In genomic region chr9:100535618-100536262, GRCm38 (mm10) we compare ENCODE assay signal across 24 mouse cellular contexts. TPM values are rescaled to one million over a fixed set of nuclear protein-coding genes. Genes with fewer than 3 reads are reported as not detected.
DNase-seq lines count a peak whose midpoint lies in the region; ATAC-seq and TF ChIP-seq lines count a peak whose summit lies in the region.
"Had no signal": no experiment of that assay in that cellular context is flagged by ENCODE, and none has a peak within 500 bp of the region (broad histone marks: within the 10 kb centered on the region; RNA-seq: fewer than 3 reads in every experiment).

No protein-coding gene starts in this region.

- no peak for TF ChIP-seq EP300 in liver, postnatal 0 days (IDR thresholded peaks at IDR 0.05; ENCODE audit: low read depth)
- TF ChIP-seq EP300 in MEL (IDR thresholded peaks at IDR 0.05; ENCODE audit: low read depth in 1 of 2, low read length in 2 of 2): no peak

- TF ChIP-seq POLR2A in MEL (IDR thresholded peaks at IDR 0.05; ENCODE audit: control insufficient read depth in 1 of 2, insufficient read depth in 1 of 2, low read depth in 1 of 2, low read length in 2 of 2, poor library complexity in 1 of 2): no peak

- DNase-seq in liver, embryonic 11.5 days (ENCODE audit: low spot score): no peak
- no peak for DNase-seq in liver, postnatal 0 days
- no peak for DNase-seq in MEL (ENCODE audit: low read depth, low spot score)
- DNase-seq in brain, adult 2 months (ENCODE audit: low read depth, low spot score): peak; percentile 59
- DNase-seq in layer of hippocampus, postnatal 36 days: no peak
- no peak for DNase-seq in cerebellum, adult 9-11 months
- DNase-seq: adrenal gland, postnatal 36 days; cerebellum, adult 8-10 months; gastrocnemius, postnatal 14 days; kidney, postnatal 4 days; layer of hippocampus, adult 9-11 months; thymus, postnatal 25 days had no signal

- 78% methylated on average over 2 of the region's 2 CpGs for WGBS in liver, embryonic 11.5 days
- 63% methylated on average over 2 of the region's 2 CpGs for WGBS in liver, postnatal 0 days (ENCODE audit: insufficient replicate concordance)
- 42% methylated on average over 2 of the region's 2 CpGs for WGBS in liver, embryonic 16.5 days (ENCODE audit: insufficient replicate concordance)

- no peak overlapping the region for H3K4me3 ChIP-seq in liver, embryonic 11.5 days (ENCODE audit: low read depth, low read length)
- H3K4me3 ChIP-seq in liver, postnatal 0 days (ENCODE audit: low read depth, low read length): no peak overlapping the region
- no peak overlapping the region for H3K4me3 ChIP-seq in MEL (ENCODE audit: control insufficient read depth in 1 of 2, insufficient read depth in 1 of 2, low read depth in 2 of 2, low read length in 2 of 2)
- no peak overlapping the region for H3K4me3 ChIP-seq in liver, embryonic 16.5 days (ENCODE audit: low read depth, low read length)
- H3K4me3 ChIP-seq: heart, embryonic 15.5 days; kidney, embryonic 15.5 days; limb, embryonic 12.5 days; midbrain, embryonic 12.5 days; myocyte; neural tube, embryonic 15.5 days had no signal

- peaks cover 12% of the 10 kb centered on the region for H3K4me1 ChIP-seq in liver, embryonic 11.5 days (replicated peaks; ENCODE audit: control insufficient read depth, insufficient read depth, low read length)
- no peaks in the 10 kb centered on the region for H3K4me1 ChIP-seq in liver, postnatal 0 days (ENCODE audit: insufficient read depth)
- peaks cover 16 to 23% of the 10 kb centered on the region in 2 experiments for H3K4me1 ChIP-seq in MEL (ENCODE audit: control insufficient read depth in 1 of 2, insufficient read depth in 2 of 2, low read length in 2 of 2)
- peaks cover 21% of the 10 kb centered on the region for H3K4me1 ChIP-seq in liver, embryonic 16.5 days (ENCODE audit: control insufficient read depth, low read depth, low read length)
- H3K4me1 ChIP-seq: limb, embryonic 12.5 days; midbrain, embryonic 12.5 days had no signal

- H3K36me3 ChIP-seq in liver, embryonic 11.5 days (ENCODE audit: control insufficient read depth, insufficient read depth, low read length): no peaks in the 10 kb centered on the region
- no peaks in the 10 kb centered on the region for H3K36me3 ChIP-seq in liver, postnatal 0 days (replicated peaks; ENCODE audit: insufficient read depth, low read length)
- H3K36me3 ChIP-seq in MEL (ENCODE audit: control insufficient read depth in 1 of 2, insufficient read depth in 2 of 2, low read length in 2 of 2): peaks cover 0 to 27% of the 10 kb centered on the region in 2 experiments; a peak in 2 of 4 replicates
- H3K36me3 ChIP-seq in liver, embryonic 16.5 days (ENCODE audit: control insufficient read depth, insufficient read depth): no peaks in the 10 kb centered on the region
- H3K36me3 ChIP-seq: heart, embryonic 15.5 days; kidney, embryonic 15.5 days; midbrain, embryonic 12.5 days; neural tube, embryonic 15.5 days had no signal

- no peak for TF ChIP-seq RAD21 in MEL (IDR thresholded peaks at IDR 0.05; ENCODE audit: low read depth, low read length)

- no peak overlapping the region for H3K27ac ChIP-seq in liver, embryonic 11.5 days (ENCODE audit: low read depth, low read length)
- H3K27ac ChIP-seq in liver, postnatal 0 days (ENCODE audit: low read depth): no peak overlapping the region
- H3K27ac ChIP-seq in MEL (ENCODE audit: control insufficient read depth, low read depth, low read length): no peak overlapping the region
- H3K27ac ChIP-seq in liver, embryonic 16.5 days (ENCODE audit: low read length): no peak overlapping the region
- H3K27ac ChIP-seq: heart, embryonic 15.5 days; hindbrain, postnatal 0 days; kidney, embryonic 15.5 days; limb, embryonic 12.5 days; macrophage; midbrain, embryonic 12.5 days; neural tube, embryonic 15.5 days had no signal

- H3K9me3 ChIP-seq in liver, embryonic 11.5 days (ENCODE audit: control insufficient read depth, low read length): no peaks in the 10 kb centered on the region
- no peaks in the 10 kb centered on the region for H3K9me3 ChIP-seq in liver, postnatal 0 days (ENCODE audit: low read length)
- H3K9me3 ChIP-seq in MEL (replicated peaks; ENCODE audit: insufficient read depth, low read length): no peaks in the 10 kb centered on the region
- H3K9me3 ChIP-seq in liver, embryonic 16.5 days (replicated peaks; ENCODE audit: control insufficient read depth, low read length): no peaks in the 10 kb centered on the region
- H3K9me3 ChIP-seq: heart, embryonic 15.5 days; kidney, embryonic 15.5 days; limb, embryonic 12.5 days; midbrain, embryonic 12.5 days; neural tube, embryonic 15.5 days had no signal

- TF ChIP-seq CTCF in liver, postnatal 0 days (IDR thresholded peaks at IDR 0.05; ENCODE audit: low read depth): no peak
- no peak for TF ChIP-seq CTCF in MEL (IDR thresholded peaks at IDR 0.05 in 2 of 3, conservative IDR thresholded peaks at IDR 0.05 in 1 of 3; ENCODE audit: control insufficient read depth in 1 of 3, insufficient read depth in 1 of 3, low read depth in 2 of 3, low read length in 3 of 3, poor library complexity in 1 of 3, severe bottlenecking in 1 of 3)

- peak; percentile 63 for ATAC-seq in liver, embryonic 11.5 days (replicated peaks; ENCODE audit: low FRiP score)
- no peak for ATAC-seq in liver, postnatal 0 days
- peak; percentile 63; the same call in 1 of the 2 replicates for ATAC-seq in liver, embryonic 16.5 days (ENCODE audit: low read depth)
- ATAC-seq: hindbrain, postnatal 0 days; intestine, postnatal 0 days had no signal

- H3K27me3 ChIP-seq in liver, embryonic 11.5 days (replicated peaks; ENCODE audit: control insufficient read depth, insufficient read depth, low read length): no peaks in the 10 kb centered on the region
- no peaks in the 10 kb centered on the region for H3K27me3 ChIP-seq in liver, postnatal 0 days (ENCODE audit: insufficient read depth, low read length)
- H3K27me3 ChIP-seq in MEL (ENCODE audit: control insufficient read depth in 1 of 2, insufficient read depth in 2 of 2, low read length in 2 of 2): no peaks in the 10 kb centered on the region
- H3K27me3 ChIP-seq in liver, embryonic 16.5 days (ENCODE audit: control insufficient read depth, insufficient read depth, low read depth, low read length): no peaks in the 10 kb centered on the region
- H3K27me3 ChIP-seq: heart, embryonic 15.5 days; kidney, embryonic 15.5 days; limb, embryonic 12.5 days; midbrain, embryonic 12.5 days; neural tube, embryonic 15.5 days had no signal

- H3K9ac ChIP-seq in liver, embryonic 11.5 days (ENCODE audit: low read depth, low read length): no peak overlapping the region
- no peak overlapping the region for H3K9ac ChIP-seq in liver, postnatal 0 days (replicated peaks)
- H3K9ac ChIP-seq in MEL (ENCODE audit: control insufficient read depth, low read depth, low read length, poor library complexity, severe bottlenecking): no peak overlapping the region
- no peak overlapping the region for H3K9ac ChIP-seq in liver, embryonic 16.5 days (ENCODE audit: low read depth, low read length)
- H3K9ac ChIP-seq: heart, embryonic 15.5 days; kidney, embryonic 15.5 days; limb, embryonic 12.5 days; midbrain, embryonic 12.5 days; neural tube, embryonic 15.5 days had no signal

- peaks cover 53% of the 10 kb centered on the region for H3K79me2 ChIP-seq in MEL (ENCODE audit: control insufficient read depth, insufficient read depth, low read length, poor library complexity)

- no peak overlapping the region for H3K4me2 ChIP-seq in liver, embryonic 11.5 days
- H3K4me2 ChIP-seq in liver, postnatal 0 days (ENCODE audit: low read depth, low read length): no peak overlapping the region
- H3K4me2 ChIP-seq in liver, embryonic 16.5 days (ENCODE audit: low read depth, low read length): no peak overlapping the region
- H3K4me2 ChIP-seq: heart, embryonic 15.5 days; kidney, embryonic 15.5 days; limb, embryonic 12.5 days; midbrain, embryonic 12.5 days; neural tube, embryonic 15.5 days had no signal

TF ChIP-seq in MEL, 35 proteins besides CTCF, POLR2A, EP300 and RAD21:
- TF ChIP-seq ZNF384 (IDR thresholded peaks at IDR 0.05; ENCODE audit: low read depth, low read length) (peak; percentile 18; the same call in 1 of the 2 replicates), GATA1 (IDR thresholded peaks at IDR 0.05; ENCODE audit: low read depth, low read length) (0 out of 2 replicates have a peak, but pooled peaks have one; percentile 11), MXI1 (IDR thresholded peaks at IDR 0.05; ENCODE audit: low read depth, low read length) (no peak), CHD1 (IDR thresholded peaks at IDR 0.05; ENCODE audit: low read depth, low read length) (no peak), TAL1 (IDR thresholded peaks at IDR 0.05; ENCODE audit: low read length) (no peak)

RNA-seq across cellular contexts. Expression of gene Nck1, which starts 10.2 kb away (rescaled TPM):
- 51.6 and 51.9 TPM in 2 replicates for polyA plus RNA-seq in liver, embryonic 11.5 days (2014; fragmentation: Nextera tagmentation; extraction: Ambion mirVana)
- polyA plus RNA-seq in liver, postnatal 0 days (2015; fragmentation: Nextera tagmentation; extraction: Ambion mirVana): 26.3 and 31.8 TPM in 2 replicates
- 20.8 and 21.8 TPM in 2 replicates for total RNA-seq in MEL (2012; rRNA removed)
- 10 to 100 TPM in 1 of 2 experiments, not detected in 1; 24.3 TPM for polyA plus RNA-seq in MEL (2012; ENCODE audit: insufficient read depth in 1 of 2, insufficient read length in 2 of 2, low read depth in 1 of 2, low replicate concordance in 2 of 2, missing spikeins in 1 of 2)
- 22.1 and 23.4 TPM in 2 replicates for polyA plus RNA-seq in liver, embryonic 16.5 days (2015; fragmentation: Nextera tagmentation; extraction: Ambion mirVana)
- total RNA-seq in layer of hippocampus, postnatal 36 days (2021): 10 to 100 TPM; 36.7 to 36.9 TPM

RNA-seq across cellular contexts. Expression of gene Slc35g2, which starts 35.1 kb away (rescaled TPM):
- 2.4 and 4.1 TPM in 2 replicates for polyA plus RNA-seq in liver, embryonic 11.5 days (2014; fragmentation: Nextera tagmentation; extraction: Ambion mirVana)
- 1.4 and 1.6 TPM in 2 replicates for polyA plus RNA-seq in liver, postnatal 0 days (2015; fragmentation: Nextera tagmentation; extraction: Ambion mirVana)
- not detected in 2 replicates for total RNA-seq in MEL (2012; rRNA removed)
- under 1 TPM in 1 of 2 experiments, not detected in 1; 0.49 TPM for polyA plus RNA-seq in MEL (2012; ENCODE audit: insufficient read depth in 1 of 2, insufficient read length in 2 of 2, low read depth in 1 of 2, low replicate concordance in 2 of 2, missing spikeins in 1 of 2)
- 1.4 and 1.6 TPM in 2 replicates for polyA plus RNA-seq in liver, embryonic 16.5 days (2015; fragmentation: Nextera tagmentation; extraction: Ambion mirVana)
- 10 to 100 TPM; 17.6 to 19.8 TPM for total RNA-seq in layer of hippocampus, postnatal 36 days (2021)
- total RNA-seq: common myeloid progenitor, adult 5-6 weeks; hematopoietic stem cell, adult 5-6 weeks had no signal

RNA-seq across cellular contexts. Expression of gene Il20rb, which starts 49.2 kb away (rescaled TPM):
- polyA plus RNA-seq in liver, embryonic 11.5 days (2014; fragmentation: Nextera tagmentation; extraction: Ambion mirVana): 0.59 and 0.78 TPM in 2 replicates
- polyA plus RNA-seq in liver, postnatal 0 days (2015; fragmentation: Nextera tagmentation; extraction: Ambion mirVana): 0.48 and 0.88 TPM in 2 replicates
- 0.50 and 0.65 TPM in 2 replicates for total RNA-seq in MEL (2012; rRNA removed)
- 1 to 10 TPM in 1 of 2 experiments, not detected in 1; 1.9 TPM for polyA plus RNA-seq in MEL (2012; ENCODE audit: insufficient read depth in 1 of 2, insufficient read length in 2 of 2, low read depth in 1 of 2, low replicate concordance in 2 of 2, missing spikeins in 1 of 2)
- 0.24 and 0.34 TPM in 2 replicates for polyA plus RNA-seq in liver, embryonic 16.5 days (2015; fragmentation: Nextera tagmentation; extraction: Ambion mirVana)
- total RNA-seq in layer of hippocampus, postnatal 36 days (2021): 1 to 10 TPM; 4.4 to 6.3 TPM
